Mouse (Mus musculus): ENCODE data around the gene Rin2. TPM values are rescaled to one million over a fixed set of nuclear protein-coding genes. Genes with fewer than 3 reads are reported as not detected.

Rin2 gene
- polyA plus RNA-seq, 1 experiment = 9.3 TPM

DNA sequence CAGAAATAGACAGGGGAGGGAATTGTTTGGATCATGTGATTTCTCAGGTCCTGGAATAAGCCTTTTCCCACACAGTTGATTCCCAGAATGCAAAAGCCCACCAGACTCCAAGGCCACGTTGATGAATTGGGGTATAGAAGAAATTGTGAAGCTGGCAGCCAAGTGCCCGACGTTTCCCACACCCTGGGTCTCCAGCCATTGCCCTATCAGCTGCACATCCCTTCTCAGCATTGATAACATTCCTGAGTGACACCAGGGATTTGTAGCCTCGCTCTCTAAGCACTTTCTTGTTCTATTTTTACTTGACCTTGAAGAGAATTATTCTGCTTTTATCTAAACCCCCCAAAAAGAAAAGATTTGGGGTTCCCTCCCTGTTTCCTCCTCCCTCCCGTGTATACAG is 142.2 kb downstream of the Rin2 start:
- Histone ChIP-seq H3K79me2 (ENCODE audit: control insufficient read depth, insufficient read depth) (no peaks in the 10 kb centered on the region), H3K79me3 (ENCODE audit: low read depth) (no peaks in the 10 kb centered on the region), H3K36me3 (ENCODE audit: control insufficient read depth, insufficient read depth) (no peaks in the 10 kb centered on the region), H3K27me3 (ENCODE audit: control insufficient read depth, insufficient read depth, insufficient read length) (no peaks in the 10 kb centered on the region), H3ac (ENCODE audit: control insufficient read depth, insufficient read length, low read depth) (no peak overlapping the region), H3K4me3 (ENCODE audit: insufficient read depth, poor library complexity, severe bottlenecking) (no peak overlapping the region)
- TF ChIP-seq MYOD1 (IDR thresholded peaks at IDR 0.05; ENCODE audit: control insufficient read depth, insufficient read length, low read depth) = no peak
- no peak for TF ChIP-seq FOSL1 (IDR thresholded peaks at IDR 0.05; ENCODE audit: insufficient read depth, low read length, poor library complexity, severe bottlenecking)
- TF ChIP-seq MAX (IDR thresholded peaks at IDR 0.05) = no peak
- TF ChIP-seq CTCF (IDR thresholded peaks at IDR 0.05; ENCODE audit: control insufficient read depth, insufficient read depth, insufficient read length) = no peak
- no peak for TF ChIP-seq MYOG (IDR thresholded peaks at IDR 0.05; ENCODE audit: control insufficient read depth, extremely low read depth, insufficient read length)
- TF ChIP-seq CEBPB (IDR thresholded peaks at IDR 0.05; ENCODE audit: low read depth) = no peak
- no peak for TF ChIP-seq USF1 (IDR thresholded peaks at IDR 0.05; ENCODE audit: low read depth)

DNA sequence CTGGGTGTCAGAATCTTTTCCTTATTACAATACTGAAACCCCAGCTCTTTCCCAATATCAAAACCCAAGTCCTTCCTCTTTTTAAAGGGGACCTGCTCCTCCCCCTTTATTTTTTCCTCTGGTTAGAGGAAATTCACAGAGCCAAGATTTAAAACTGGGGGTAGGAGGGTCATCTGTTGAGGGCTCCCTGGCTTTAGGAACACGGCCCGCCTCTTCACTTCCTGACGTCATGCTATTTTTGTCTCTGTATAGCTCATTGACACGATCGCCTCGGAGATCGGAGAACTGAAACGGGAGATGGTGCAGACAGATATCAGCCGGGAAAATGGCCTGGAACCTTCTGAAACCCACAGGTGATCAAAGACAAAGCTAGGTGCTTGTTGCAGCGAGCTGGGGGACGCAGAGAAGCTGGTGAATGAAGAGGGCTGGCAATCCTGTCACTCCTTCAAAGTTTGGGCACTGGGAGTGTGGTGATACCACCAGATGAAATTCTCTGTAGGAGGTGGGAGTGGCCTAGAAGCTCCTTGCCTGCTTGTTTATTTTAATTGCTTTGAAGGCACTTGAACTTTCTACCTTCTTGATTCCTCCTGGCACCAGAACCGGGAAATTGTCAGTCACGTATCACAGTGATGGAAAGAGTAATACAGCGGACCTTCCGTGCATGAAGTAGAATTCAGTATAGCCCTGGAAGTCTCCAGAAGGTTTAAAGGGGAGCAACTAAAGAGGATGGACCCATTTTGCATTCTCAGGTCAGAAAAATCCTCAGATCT is 147.2 kb downstream of the Rin2 start:
- no peak for TF ChIP-seq MAX (IDR thresholded peaks at IDR 0.05)
- no peak for TF ChIP-seq MYOD1 (IDR thresholded peaks at IDR 0.05; ENCODE audit: control insufficient read depth, insufficient read length, low read depth)
- TF ChIP-seq FOSL1 (IDR thresholded peaks at IDR 0.05; ENCODE audit: insufficient read depth, low read length, poor library complexity, severe bottlenecking) = no peak
- TF ChIP-seq CEBPB (IDR thresholded peaks at IDR 0.05; ENCODE audit: low read depth) = no peak
- TF ChIP-seq USF1 (IDR thresholded peaks at IDR 0.05; ENCODE audit: low read depth) = no peak
- TF ChIP-seq CTCF (IDR thresholded peaks at IDR 0.05; ENCODE audit: control insufficient read depth, insufficient read depth, insufficient read length) = no peak
- Histone ChIP-seq H3K79me2 (ENCODE audit: control insufficient read depth, insufficient read depth) (no peaks in the 10 kb centered on the region), H3K27me3 (ENCODE audit: control insufficient read depth, insufficient read depth, insufficient read length) (no peaks in the 10 kb centered on the region), H3K36me3 (ENCODE audit: control insufficient read depth, insufficient read depth) (no peaks in the 10 kb centered on the region), H3K4me3 (ENCODE audit: insufficient read depth, poor library complexity, severe bottlenecking) (no peak overlapping the region), H3K79me3 (ENCODE audit: low read depth) (no peaks in the 10 kb centered on the region), H3ac (ENCODE audit: control insufficient read depth, insufficient read length, low read depth) (no peak overlapping the region)

DNA sequence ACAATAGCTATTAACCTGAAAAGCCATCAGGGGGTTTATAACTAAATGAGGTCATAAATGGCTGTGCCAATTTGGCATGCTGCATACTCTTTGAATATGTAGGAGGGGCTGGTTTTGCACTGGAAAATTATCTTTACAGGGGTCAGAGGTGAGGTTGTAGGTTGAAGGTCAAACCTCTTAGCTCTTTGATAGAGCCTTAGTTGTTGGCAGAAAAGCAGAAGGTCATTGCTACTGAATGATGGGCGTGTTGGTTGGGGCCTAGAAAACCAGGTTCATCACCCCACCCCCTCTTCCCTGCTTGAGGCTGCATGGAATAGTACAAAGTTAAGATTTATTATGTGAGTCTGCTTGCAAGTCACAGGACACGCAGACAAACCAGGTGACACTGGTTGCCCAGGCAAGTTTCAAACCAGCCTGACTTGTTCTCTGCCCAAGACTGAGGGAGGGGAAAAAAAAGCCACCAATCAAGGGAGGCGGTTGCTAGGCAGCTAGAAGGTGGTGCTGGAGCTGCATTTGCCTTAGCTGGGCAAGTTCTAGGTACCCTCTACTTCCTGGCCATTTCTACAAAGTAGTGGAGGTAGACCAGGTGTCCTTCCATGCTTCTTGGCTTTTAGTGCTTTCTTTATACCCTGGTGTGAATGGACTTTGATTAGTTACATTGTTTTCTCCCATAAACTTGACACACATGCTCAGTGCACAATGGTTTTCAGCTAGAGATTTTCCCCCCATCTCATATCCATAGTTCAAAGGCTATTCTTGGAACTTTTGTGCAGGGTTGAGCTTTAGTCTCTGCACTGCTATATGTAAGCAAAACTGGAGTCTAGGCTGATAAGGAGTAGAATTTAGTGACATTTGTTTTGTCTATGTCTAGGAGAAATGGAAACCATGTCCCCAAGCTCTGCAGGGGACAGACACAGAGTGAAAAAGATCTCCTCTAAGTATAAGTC is 148.0 kb downstream of the Rin2 start:
- no peaks in the 10 kb centered on the region for H3K36me3 ChIP-seq (ENCODE audit: control insufficient read depth, insufficient read depth)
- H3K79me2 ChIP-seq (ENCODE audit: control insufficient read depth, insufficient read depth) = no peaks in the 10 kb centered on the region
- H3K4me3 ChIP-seq (ENCODE audit: insufficient read depth, poor library complexity, severe bottlenecking) = no peak overlapping the region
- no peaks in the 10 kb centered on the region for H3K79me3 ChIP-seq (ENCODE audit: low read depth)
- H3K27me3 ChIP-seq (ENCODE audit: control insufficient read depth, insufficient read depth, insufficient read length) = no peaks in the 10 kb centered on the region
- H3ac ChIP-seq (ENCODE audit: control insufficient read depth, insufficient read length, low read depth) = no peak overlapping the region
- no peak for TF ChIP-seq FOSL1 (IDR thresholded peaks at IDR 0.05; ENCODE audit: insufficient read depth, low read length, poor library complexity, severe bottlenecking)
- no peak for TF ChIP-seq MAX (IDR thresholded peaks at IDR 0.05)
- TF ChIP-seq CEBPB (IDR thresholded peaks at IDR 0.05; ENCODE audit: low read depth) = no peak
- no peak for TF ChIP-seq USF1 (IDR thresholded peaks at IDR 0.05; ENCODE audit: low read depth)
- TF ChIP-seq MYOD1 (IDR thresholded peaks at IDR 0.05; ENCODE audit: control insufficient read depth, insufficient read length, low read depth) = no peak
- no peak for TF ChIP-seq CTCF (IDR thresholded peaks at IDR 0.05; ENCODE audit: control insufficient read depth, insufficient read depth, insufficient read length)
- no peak for TF ChIP-seq MYOG (IDR thresholded peaks at IDR 0.05; ENCODE audit: control insufficient read depth, extremely low read depth, insufficient read length)

GRCm38 (mm10) chr2:145824749-145825148 is 149.7 kb downstream of the Rin2 start:
- Histone ChIP-seq H3K4me3 (ENCODE audit: insufficient read depth, poor library complexity, severe bottlenecking) (no peak overlapping the region), H3K27me3 (ENCODE audit: control insufficient read depth, insufficient read depth, insufficient read length) (no peaks in the 10 kb centered on the region), H3K79me3 (ENCODE audit: low read depth) (no peaks in the 10 kb centered on the region), H3ac (ENCODE audit: control insufficient read depth, insufficient read length, low read depth) (no peak overlapping the region), H3K79me2 (ENCODE audit: control insufficient read depth, insufficient read depth) (no peaks in the 10 kb centered on the region), H3K36me3 (ENCODE audit: control insufficient read depth, insufficient read depth) (no peaks in the 10 kb centered on the region)
- TF ChIP-seq USF1 (IDR thresholded peaks at IDR 0.05; ENCODE audit: low read depth) (no peak), FOSL1 (IDR thresholded peaks at IDR 0.05; ENCODE audit: insufficient read depth, low read length, poor library complexity, severe bottlenecking) (no peak), MYOG (IDR thresholded peaks at IDR 0.05; ENCODE audit: control insufficient read depth, extremely low read depth, insufficient read length) (no peak), CTCF (IDR thresholded peaks at IDR 0.05; ENCODE audit: control insufficient read depth, insufficient read depth, insufficient read length) (no peak), MAX (IDR thresholded peaks at IDR 0.05) (no peak), CEBPB (IDR thresholded peaks at IDR 0.05; ENCODE audit: low read depth) (no peak), MYOD1 (IDR thresholded peaks at IDR 0.05; ENCODE audit: control insufficient read depth, insufficient read length, low read depth) (no peak)

- Histone ChIP-seq H3K79me2 (ENCODE audit: control insufficient read depth, insufficient read depth) (no peaks in the 10 kb centered on the region), H3K79me3 (ENCODE audit: low read depth) (no peaks in the 10 kb centered on the region)
Observed at GRCm38 (mm10) chr2:145825221-145825620, 150.2 kb downstream of the Rin2 start.

More at GRCm38 (mm10) chr2:145825221-145825620, 150.2 kb downstream of the Rin2 start:
- TF ChIP-seq USF1 (IDR thresholded peaks at IDR 0.05; ENCODE audit: low read depth) = no peak
- no peak for TF ChIP-seq MYOG (IDR thresholded peaks at IDR 0.05; ENCODE audit: control insufficient read depth, extremely low read depth, insufficient read length)
- no peak for TF ChIP-seq MYOD1 (IDR thresholded peaks at IDR 0.05; ENCODE audit: control insufficient read depth, insufficient read length, low read depth)
- TF ChIP-seq MAX (IDR thresholded peaks at IDR 0.05) = no peak
- no peak for TF ChIP-seq CTCF (IDR thresholded peaks at IDR 0.05; ENCODE audit: control insufficient read depth, insufficient read depth, insufficient read length)
- TF ChIP-seq CEBPB (IDR thresholded peaks at IDR 0.05; ENCODE audit: low read depth) = no peak
- no peak for TF ChIP-seq FOSL1 (IDR thresholded peaks at IDR 0.05; ENCODE audit: insufficient read depth, low read length, poor library complexity, severe bottlenecking)
- Histone ChIP-seq H3K36me3 (ENCODE audit: control insufficient read depth, insufficient read depth) (no peaks in the 10 kb centered on the region), H3K4me3 (ENCODE audit: insufficient read depth, poor library complexity, severe bottlenecking) (no peak overlapping the region), H3ac (ENCODE audit: control insufficient read depth, insufficient read length, low read depth) (no peak overlapping the region), H3K27me3 (ENCODE audit: control insufficient read depth, insufficient read depth, insufficient read length) (no peaks in the 10 kb centered on the region)
